Mouse (Mus musculus) CH12.LX (cell line): ENCODE results near the gene Sik3.

Experiments used
- CTCF ChIP-seq, 2 experiments: IDR thresholded peaks in 1 of 2; conservative IDR thresholded peaks in 1 of 2; 2 replicates each; pipeline ENCODE4 v1.5.1; 2011 to 2012; ENCODE audit warnings: low read depth in 2 of 2, low read length in 2 of 2, improper control_type of control experiment in 1 of 2, inconsistent platforms in 1 of 2, mild to moderate bottlenecking in 1 of 2, moderate library complexity in 1 of 2
- ETS1 ChIP-seq: conservative IDR thresholded peaks from 2 replicates; pipeline ENCODE4 v1.6.1; 2012; ENCODE audit warnings: low read depth, mild to moderate bottlenecking, inconsistent platforms, low read length, improper control_type of control experiment, moderate library complexity
- GABPA ChIP-seq: IDR thresholded peaks from 2 replicates; pipeline ENCODE4 v1.6.1; 2012; ENCODE audit warnings: low read depth, low read length, improper control_type of control experiment, inconsistent platforms; ENCODE audit not compliant: insufficient replicate concordance
- KAT2A ChIP-seq: IDR thresholded peaks from 2 replicates; pipeline ENCODE4 v1.6.1; 2012; ENCODE audit warnings: low read length, improper control_type of control experiment, inconsistent platforms; ENCODE audit not compliant: insufficient replicate concordance
- MAFK ChIP-seq: IDR thresholded peaks from 2 replicates; pipeline ENCODE4 v1.6.1; 2011; ENCODE audit warnings: low read length, improper control_type of control experiment; ENCODE audit not compliant: insufficient replicate concordance
- RCOR1 ChIP-seq: conservative IDR thresholded peaks from 2 replicates; pipeline ENCODE4 v1.6.1; 2012; ENCODE audit warnings: low read depth, mild to moderate bottlenecking, inconsistent platforms, low read length, improper control_type of control experiment

DNA sequence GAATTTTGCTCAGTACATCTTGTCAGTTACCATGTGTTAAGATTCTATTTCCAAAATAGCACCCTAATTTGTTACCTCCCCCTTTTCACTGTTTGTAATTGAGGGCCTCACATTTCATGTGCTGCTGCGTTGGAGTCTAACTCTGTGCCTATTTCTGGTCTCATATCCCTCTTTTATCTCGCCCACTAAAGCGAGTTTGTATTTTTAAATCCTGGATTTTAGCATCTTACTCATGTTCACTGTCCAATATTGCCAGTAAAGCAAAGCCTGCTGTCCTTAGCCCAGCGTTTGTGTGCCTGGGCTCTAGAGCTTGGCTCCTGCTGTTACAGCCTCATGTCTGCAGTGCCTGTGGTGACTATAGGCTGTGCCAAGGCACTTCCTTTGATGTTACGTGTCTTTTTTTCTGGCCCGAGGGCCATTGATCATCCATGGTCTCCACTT, 69.8 kb downstream of the Sik3 start:
- TF ChIP-seq ETS1 (no peak), CTCF (conservative IDR thresholded peaks at IDR 0.05 in 1 of 2, IDR thresholded peaks at IDR 0.05 in 1 of 2; ENCODE audit: low read depth in 2 of 2, low read length in 2 of 2) (no peak), RCOR1 (no peak), MAFK (no peak), KAT2A (no peak), GABPA (no peak)
